In genomic region chr3:138489327-138490033, GRCm38 (mm10) we compare ENCODE assay signal across 1 mouse cellular context.
A peak's percentile ranks its signal among the peaks of the same experiment; 100 is the strongest.
TF ChIP-seq lines count a peak whose summit lies in the region.

Gene Metap1, minus strand, starts transcription at chr3:138489515.

TF ChIP-seq in CH12.LX, 34 proteins besides CTCF, POLR2A, EP300 and RAD21 (continued from another document):
- peak; percentile 79 for TF ChIP-seq TBP (conservative IDR thresholded peaks at IDR 0.05; ENCODE audit: low read depth, low read length)
- no peak for TF ChIP-seq E2F4 (IDR thresholded peaks at IDR 0.05; ENCODE audit: insufficient replicate concordance, low read depth, low read length)
- TF ChIP-seq ZNF384 (IDR thresholded peaks at IDR 0.05; ENCODE audit: low read depth, low read length), result peak; percentile 79
- peak; percentile 95 for TF ChIP-seq NRF1 (IDR thresholded peaks at IDR 0.05; ENCODE audit: low read depth, low read length)
- TF ChIP-seq USF1 (IDR thresholded peaks at IDR 0.05; ENCODE audit: low read depth, low read length), result peak; percentile 84
- 0 out of 2 replicates have a peak, but pooled peaks have one; percentile 55 for TF ChIP-seq UBTF (IDR thresholded peaks at IDR 0.05; ENCODE audit: low read depth, low read length)
- TF ChIP-seq CHD1 (IDR thresholded peaks at IDR 0.05; ENCODE audit: low read depth, low read length), result 0 out of 2 replicates have a peak, but pooled peaks have one; percentile 90
- no peak for TF ChIP-seq GABPA (IDR thresholded peaks at IDR 0.05; ENCODE audit: insufficient replicate concordance, low read depth, low read length)
- TF ChIP-seq ZMIZ1 (IDR thresholded peaks at IDR 0.05; ENCODE audit: low read depth, low read length), result peak; percentile 95
- TF ChIP-seq ZKSCAN1 (IDR thresholded peaks at IDR 0.05; ENCODE audit: borderline replicate concordance, low read depth, low read length), result no peak
- no peak for TF ChIP-seq RCOR1 (conservative IDR thresholded peaks at IDR 0.05; ENCODE audit: low read depth, low read length)
- peak; percentile 89; the same call in 1 of the 2 replicates for TF ChIP-seq POLR2AphosphoS2 (IDR thresholded peaks at IDR 0.05; ENCODE audit: low read depth, low read length)
- TF ChIP-seq KAT2A (IDR thresholded peaks at IDR 0.05; ENCODE audit: insufficient replicate concordance, low read length), result 0 out of 2 replicates have a peak, but pooled peaks have one; percentile 56
- TF ChIP-seq HCFC1 (IDR thresholded peaks at IDR 0.05; ENCODE audit: low read depth, low read length), result peak; percentile 60
- no peak for TF ChIP-seq ZC3H11A (IDR thresholded peaks at IDR 0.05; ENCODE audit: low read depth, low read length)
- peak; percentile 100 for TF ChIP-seq MXI1 (IDR thresholded peaks at IDR 0.05; ENCODE audit: low read depth, low read length)
- peak; percentile 94 for TF ChIP-seq SIN3A (IDR thresholded peaks at IDR 0.05; ENCODE audit: low read length)
- peak; percentile 47; the same call in 1 of the 2 replicates for TF ChIP-seq JUND (conservative IDR thresholded peaks at IDR 0.05; ENCODE audit: low read depth, low read length)
- no peak for TF ChIP-seq SMC3 (IDR thresholded peaks at IDR 0.05; ENCODE audit: low read depth, low read length)
- peak; percentile 45 for TF ChIP-seq BHLHE40 (IDR thresholded peaks at IDR 0.05; ENCODE audit: low read depth, low read length)
- TF ChIP-seq ELF1 (IDR thresholded peaks at IDR 0.05; ENCODE audit: low read depth, low read length), result no peak
